Mouse (Mus musculus) left cerebral cortex, postnatal 4 days (tissue): ENCODE measurements around the gene Slc16a13. TPM values are rescaled to one million over a fixed set of nuclear protein-coding genes. Genes with fewer than 3 reads are reported as not detected.
A peak's percentile ranks its signal among the peaks of the same experiment; 100 is the strongest.

Source experiments
- DNase-seq: peaks from one replicate; pipeline ENCODE4 v3.0.0-alpha.2; 2022
- intact Hi-C: fragments of 180-260 bp; cut with DNase I; formaldehyde crosslinking; loops from one replicate; pipeline ENCODE4 v1.15.1; 2025
- total RNA-seq, 2 experiments: library from RNA; stranded (reverse); gene quantifications; 2 replicates each; pipeline ENCODE4 v1.2.3; 2021

Gene Slc16a13
- total RNA-seq, result 10 to 100 TPM; 14.8 to 15.2 TPM

DNA sequence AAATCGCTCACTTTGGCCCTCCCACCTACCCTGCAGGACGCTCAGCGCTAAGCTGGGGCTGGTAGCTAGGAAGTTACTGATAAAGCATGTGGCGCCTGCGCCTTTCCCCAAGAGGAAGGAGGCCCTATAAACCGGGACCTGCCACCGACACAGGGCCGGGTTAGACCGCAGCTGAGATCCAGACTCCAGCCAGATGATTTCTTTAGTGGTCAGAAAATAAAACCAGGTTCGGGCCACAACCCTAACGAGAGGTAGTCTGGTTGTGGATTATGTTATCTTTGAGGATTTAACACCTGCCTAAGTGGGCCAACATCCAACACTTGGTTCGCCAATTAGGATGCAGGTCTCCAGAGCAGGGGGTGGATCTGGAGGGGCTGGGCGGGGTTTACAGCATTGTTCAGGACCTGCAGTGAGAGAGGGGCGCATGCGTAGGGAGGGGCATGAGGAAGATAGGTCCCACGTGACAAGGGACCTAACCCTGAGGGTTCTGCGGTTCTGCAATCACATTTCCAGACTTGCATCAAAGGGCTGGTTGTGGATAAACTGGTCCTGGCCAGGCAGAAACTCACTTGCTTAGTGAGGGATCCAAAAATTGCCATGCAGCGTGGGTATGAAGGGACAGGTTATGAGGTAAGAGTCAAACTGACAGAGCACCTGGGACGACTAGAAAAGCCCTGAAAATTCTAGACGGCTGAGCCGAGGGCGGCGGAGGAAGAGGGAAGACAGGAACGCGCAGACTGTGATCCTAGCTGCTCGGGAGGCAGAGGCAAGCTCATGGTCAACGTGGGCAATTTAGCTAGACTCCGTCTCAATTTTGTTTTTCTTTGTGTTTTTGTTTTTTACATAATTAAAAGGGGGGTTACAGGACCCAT, at the start of gene Slc16a13:
TSS of gene Slc16a13 (minus strand) at position 334 of the 872 bp plus-strand sequence.
- intact Hi-C loops, result no loop called here
- peak; percentile 98 for DNase-seq

GRCm38 (mm10) chr11:70266405-70266804, 45.5 kb upstream of the Slc16a13 start:
- intact Hi-C loops, result no loop called here
- DNase-seq, result no peak

- DNase-seq, result no peak
- intact Hi-C loops, result no loop called here
Measured at GRCm38 (mm10) chr11:70265819-70266218, 45.0 kb upstream of the Slc16a13 start.

- intact Hi-C loops, result no loop called here
- no peak for DNase-seq
Measured at GRCm38 (mm10) chr11:70265252-70265651, 44.4 kb upstream of the Slc16a13 start.

- DNase-seq, result no peak
- intact Hi-C loops, result no loop called here
Measured at GRCm38 (mm10) chr11:70259035-70259434, 38.2 kb upstream of the Slc16a13 start.

DNA sequence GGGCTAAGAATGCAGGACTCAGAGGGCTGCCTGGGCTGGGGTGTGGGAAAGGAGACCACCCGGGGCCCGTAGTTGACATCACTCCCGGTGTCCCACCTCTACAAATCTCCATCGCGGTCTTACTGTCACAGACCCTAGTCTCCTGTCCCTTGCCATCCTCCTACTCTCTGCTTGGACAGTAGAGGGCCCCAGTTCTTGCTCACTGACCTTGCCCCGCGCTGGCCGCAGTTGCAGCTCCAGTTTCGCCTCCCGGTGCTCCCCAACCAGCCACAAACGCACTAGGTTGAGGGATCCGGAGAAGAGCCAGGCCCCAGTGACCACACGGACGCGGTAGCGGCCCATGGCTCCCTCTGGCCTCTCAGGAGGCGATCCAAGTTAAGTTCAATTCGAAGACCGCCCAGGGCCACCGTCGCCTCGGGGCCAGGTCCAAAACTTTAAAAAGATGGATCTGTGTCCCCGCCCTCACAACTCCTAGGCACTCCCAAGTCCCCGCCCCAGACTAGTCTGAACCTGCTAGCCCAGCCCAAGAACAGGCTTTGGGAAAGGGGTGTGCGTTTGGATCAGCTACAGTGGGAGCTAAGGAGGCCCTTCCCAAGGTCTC, 34.2 kb upstream of the Slc16a13 start, which contains the start of gene Alox12:
TSS of gene Alox12 (minus strand) at position 423 of the 601 bp plus-strand sequence.
- peak; percentile 33 for DNase-seq
- intact Hi-C loops, result no loop called here

- no peak for DNase-seq
- intact Hi-C loops, result no loop called here
Measured at GRCm38 (mm10) chr11:70254337-70254736, 33.5 kb upstream of the Slc16a13 start.

GRCm38 (mm10) chr11:70251853-70252252, 31.0 kb upstream of the Slc16a13 start:
- DNase-seq, result no peak
- intact Hi-C loops, result no loop called here

GRCm38 (mm10) chr11:70250150-70250549, 29.3 kb upstream of the Slc16a13 start:
- no peak for DNase-seq
- intact Hi-C loops, result no loop called here

DNA sequence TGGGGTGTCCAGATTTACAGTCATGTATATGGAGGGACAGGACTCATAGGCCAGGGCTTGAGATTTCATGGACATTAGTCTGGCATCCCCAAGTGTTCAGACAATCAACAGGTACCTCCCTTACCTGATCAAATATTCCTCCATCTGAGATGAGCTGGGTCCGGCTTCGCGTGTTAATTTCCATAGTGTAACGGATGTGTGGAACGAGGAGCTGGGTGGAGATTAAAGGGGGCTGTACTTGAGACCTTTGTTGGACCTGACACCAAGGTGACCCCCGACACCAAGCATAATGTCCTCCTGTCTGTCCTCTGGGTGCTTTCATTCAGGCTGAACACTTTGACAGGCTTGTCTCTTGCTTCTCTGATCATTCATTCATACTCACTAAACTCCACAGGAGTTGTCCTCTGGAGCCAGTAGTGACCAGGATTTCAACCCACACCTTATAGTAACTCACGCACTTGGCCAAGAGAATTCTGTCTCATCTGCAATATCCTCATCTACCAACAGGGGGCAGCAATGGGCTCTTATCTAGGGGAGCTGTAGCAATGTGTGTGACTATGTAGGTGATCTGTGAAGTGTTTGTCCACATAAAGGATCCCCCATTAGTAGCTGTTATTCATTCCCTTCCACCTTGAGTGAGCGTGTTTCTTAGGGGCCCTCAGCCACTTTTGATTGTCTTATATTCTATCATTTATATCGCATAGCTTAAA, 26.4 kb upstream of the Slc16a13 start:
- intact Hi-C loops, result no loop called here
- DNase-seq, result peak; percentile 69

DNA sequence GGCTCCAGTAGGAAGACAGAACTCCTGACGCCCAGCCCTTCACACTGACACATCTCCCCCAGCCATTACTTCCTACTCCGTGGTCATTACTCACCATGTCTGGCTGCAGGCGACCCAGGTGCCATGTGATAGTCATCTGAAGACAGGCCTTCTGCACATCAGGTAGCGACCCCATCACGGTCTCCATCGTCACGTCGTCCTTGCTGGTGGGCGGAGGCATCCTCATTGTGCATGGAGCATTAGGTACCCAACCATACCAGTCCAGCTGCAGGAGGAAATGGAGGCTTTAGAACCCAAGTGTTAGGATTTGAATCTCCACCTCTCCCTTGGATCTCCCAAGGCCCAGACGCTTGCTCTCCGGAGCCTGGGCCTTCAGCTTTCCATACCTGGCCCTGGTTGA, 21.7 kb upstream of the Slc16a13 start:
- intact Hi-C loops, result loop anchor here (5.0 kb wide), 1 partner anchor 70 kb away; no protein-coding TSS in a partner anchor
- no peak for DNase-seq

DNA sequence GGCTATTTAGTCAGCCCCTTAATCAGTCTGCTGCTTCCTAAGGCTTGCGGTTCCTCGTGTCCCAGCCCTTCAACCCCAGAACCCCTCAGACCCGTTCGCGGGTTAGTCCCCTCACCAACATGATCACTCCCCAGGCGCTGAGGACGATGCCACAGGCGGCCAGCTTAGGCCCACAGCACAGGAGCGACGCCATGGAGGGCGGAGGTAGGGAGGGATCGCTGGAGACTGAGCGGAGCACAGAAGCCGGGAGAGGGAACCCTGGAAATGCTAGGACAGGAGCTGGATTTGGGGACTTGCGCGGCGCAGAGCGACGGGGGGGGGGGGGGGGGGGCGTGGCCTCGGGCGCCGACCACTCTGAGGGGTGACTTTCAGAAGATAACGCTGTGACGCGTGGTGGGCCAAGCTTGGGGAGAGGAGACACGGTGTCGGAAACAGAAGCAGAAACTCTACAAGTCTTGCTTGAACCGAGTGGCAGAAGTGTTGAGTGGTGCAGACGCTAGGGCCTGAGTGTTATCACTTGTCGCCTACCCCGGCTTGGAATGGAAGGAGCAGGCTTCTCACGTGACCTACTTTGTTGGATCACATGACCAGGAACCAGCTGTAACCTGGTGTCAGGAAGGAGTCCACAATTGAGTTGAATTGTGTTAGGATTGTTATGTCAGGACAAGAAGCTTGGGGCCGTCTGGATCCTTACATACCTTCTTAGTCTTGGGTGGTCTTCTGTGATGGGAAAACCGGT, 18.8 kb upstream of the Slc16a13 start, which contains the start of the genes Gm21988 and Rnasek:
TSS of gene Gm21988 (minus strand) at position 290 of the 739 bp plus-strand sequence.
TSS of gene Rnasek (minus strand) at position 302 of the 739 bp plus-strand sequence.
- DNase-seq, result peak; percentile 71
- intact Hi-C loops, result loop anchor here (5.0 to 10.0 kb wide), 2 partner anchors 73 to 95 kb away; no protein-coding TSS in a partner anchor

DNA sequence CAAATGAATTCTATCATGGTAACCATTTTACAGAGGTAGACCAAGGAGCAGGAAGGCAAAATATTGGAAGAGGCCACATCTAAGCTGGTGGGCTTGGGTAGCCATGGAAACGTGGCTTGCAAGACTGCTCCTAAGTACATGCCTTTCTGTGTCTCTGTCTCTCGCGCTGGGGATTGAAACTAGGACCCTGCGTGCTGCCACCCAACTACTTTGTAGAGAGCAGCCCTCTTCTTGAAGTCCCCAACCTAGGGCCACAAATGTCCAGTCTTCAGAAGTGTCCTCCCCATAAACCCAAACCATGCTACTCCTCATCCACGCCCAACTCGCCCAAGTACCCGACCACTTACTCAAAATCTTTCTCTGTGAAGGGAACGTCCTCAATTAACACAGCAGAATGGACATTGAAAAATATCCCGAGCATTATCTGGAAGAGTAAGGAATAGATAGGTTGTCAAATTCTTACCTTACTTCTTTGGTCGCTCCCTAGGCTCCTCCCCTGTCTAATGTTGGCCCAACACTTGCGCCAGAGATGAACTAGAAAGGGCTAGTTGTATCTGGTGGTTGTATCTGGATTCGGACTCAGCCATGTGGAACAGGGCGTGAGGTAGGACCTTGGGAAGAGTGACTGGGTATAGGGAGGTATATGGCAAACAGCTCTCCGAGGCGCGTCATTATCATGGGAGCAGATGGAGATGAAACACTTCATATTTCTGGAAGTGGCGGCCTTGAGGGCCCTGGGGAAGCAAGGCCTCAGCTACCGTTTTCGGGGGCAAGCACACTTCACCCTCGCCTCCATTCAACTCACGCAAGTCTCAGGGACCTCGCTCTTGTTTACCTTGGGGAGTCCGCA, 18.0 kb upstream of the Slc16a13 start:
- intact Hi-C loops, result loop anchor here (10.0 kb wide), 1 partner anchor 96 kb away; no protein-coding TSS in a partner anchor
- no peak for DNase-seq

- intact Hi-C loops, result loop anchor here (10.0 kb wide), 1 partner anchor 97 kb away; no protein-coding TSS in a partner anchor
- DNase-seq, result peak; percentile 98
Measured at GRCm38 (mm10) chr11:70237457-70238167, 16.7 kb upstream of the Slc16a13 start, which contains the start of gene 0610010K14Rik. 0610010K14Rik (minus strand) TSS chr11:70237914.

- no peak for DNase-seq
- intact Hi-C loops, result loop anchor here (10.0 kb wide), 1 partner anchor 98 kb away; no protein-coding TSS in a partner anchor
Measured at GRCm38 (mm10) chr11:70236717-70237116, 15.9 kb upstream of the Slc16a13 start.

DNA sequence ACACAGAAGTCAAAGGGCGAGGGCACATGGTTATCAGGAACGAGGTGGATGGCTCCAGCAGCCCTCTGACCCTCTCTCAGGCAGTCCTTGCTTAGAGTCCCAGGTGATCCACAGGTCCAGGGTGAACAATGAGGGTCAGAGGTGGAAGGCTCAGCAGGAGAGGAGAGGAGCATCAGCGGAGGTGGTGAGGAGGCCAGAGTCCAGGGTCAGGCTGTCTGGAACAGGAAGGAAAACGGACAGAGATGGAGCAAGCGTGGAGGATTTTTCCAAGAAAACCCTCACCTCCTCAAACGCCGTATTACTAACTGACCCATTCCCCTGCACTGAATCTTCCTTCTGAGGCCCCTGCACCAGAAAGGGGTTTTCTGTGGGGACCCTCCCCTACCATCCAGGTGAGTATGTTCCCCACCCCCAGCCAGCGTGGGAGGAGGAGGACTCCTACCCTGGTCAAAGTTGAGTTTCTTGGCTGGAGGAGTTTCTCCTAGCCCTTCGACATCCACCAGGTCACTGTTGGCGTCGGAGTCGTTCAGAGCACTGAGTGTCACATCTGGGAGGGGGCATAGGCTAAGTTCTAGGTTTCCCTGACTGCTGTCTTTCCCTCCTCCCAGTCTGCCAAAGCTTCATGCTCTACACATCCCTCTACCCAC, 14.5 kb upstream of the Slc16a13 start:
- intact Hi-C loops, result loop anchor here (10.0 kb wide), 1 partner anchor 99 kb away; no protein-coding TSS in a partner anchor
- DNase-seq, result no peak

DNA sequence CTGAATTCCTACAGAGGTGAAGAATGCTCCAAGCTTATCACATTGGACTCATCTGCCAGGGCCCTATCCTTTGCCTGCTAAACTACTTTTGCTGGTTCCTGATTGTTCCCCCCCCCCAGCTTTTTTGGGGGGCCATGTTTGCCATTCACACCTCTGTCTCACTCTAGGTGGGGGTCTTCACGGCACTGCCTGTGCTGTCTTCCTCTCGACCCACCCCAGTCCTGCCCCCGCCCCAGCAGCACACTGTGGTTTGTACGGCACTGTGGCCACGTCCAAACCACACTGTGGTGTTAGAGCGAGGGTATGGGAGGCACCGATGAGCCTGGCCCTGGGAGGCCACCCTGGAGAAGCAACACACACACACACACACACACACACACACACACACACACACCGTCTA, 13.6 kb upstream of the Slc16a13 start:
- intact Hi-C loops, result loop anchor here (10.0 kb wide), 1 partner anchor 100 kb away; no protein-coding TSS in a partner anchor
- no peak for DNase-seq

DNA sequence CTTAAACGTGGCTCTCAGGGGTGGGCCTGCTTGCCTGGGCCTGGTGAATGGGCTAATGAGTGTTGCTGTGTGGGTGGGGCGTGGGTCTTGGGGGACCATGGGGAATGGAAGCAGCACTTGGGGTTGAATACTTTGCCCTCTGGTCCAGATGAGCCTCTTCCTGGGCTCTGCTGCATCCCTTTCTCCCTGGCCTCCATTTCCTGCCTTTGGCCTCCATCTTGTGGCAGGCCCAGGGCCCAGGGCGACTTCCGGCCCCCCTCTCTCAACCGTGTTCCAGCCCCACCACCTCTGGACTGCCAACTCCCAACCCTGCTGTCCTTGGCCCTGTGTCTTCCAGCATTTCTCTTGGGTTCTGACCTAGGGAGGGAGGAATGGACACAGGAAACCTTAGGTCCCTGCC, 13.2 kb upstream of the Slc16a13 start:
- DNase-seq, result no peak
- intact Hi-C loops, result loop anchor here (10.0 kb wide), 1 partner anchor 101 kb away; no protein-coding TSS in a partner anchor
